Mouse (Mus musculus) spleen, adult 2 months (tissue): ENCODE measurements around the gene Bcam. TPM values are rescaled to one million over a fixed set of nuclear protein-coding genes. Genes with fewer than 3 reads are reported as not detected.

Source experiments
- DNase-seq, 2 experiments: peaks; one replicate each; pipeline versions ENCODE4 v3.0.0 to v3.0.0-alpha.2; 2012 to 2021; ENCODE audit warnings: low spot score in 2 of 2, low read depth in 1 of 2
- H3K27ac ChIP-seq: fragments of 200-500 bp; 2 replicates; pipeline ENCODE4 v1.5.1; 2012; ENCODE audit warnings: low read length, inconsistent platforms; ENCODE audit not compliant: insufficient read depth
- H3K27me3 ChIP-seq: fragments of 200-500 bp; 2 replicates; pipeline ENCODE4 v1.6.1; 2012; ENCODE audit warnings: mild to moderate bottlenecking, moderate library complexity, low read length, inconsistent platforms; ENCODE audit not compliant: control insufficient read depth, insufficient read depth
- H3K36me3 ChIP-seq: fragments of 200-500 bp; 2 replicates; pipeline ENCODE4 v1.6.1; 2012; ENCODE audit warnings: mild to moderate bottlenecking, low read length, inconsistent platforms; ENCODE audit not compliant: control insufficient read depth, insufficient read depth
- H3K4me1 ChIP-seq: fragments of 200-500 bp; 2 replicates; pipeline ENCODE4 v1.6.1; 2011; ENCODE audit warnings: inconsistent platforms; ENCODE audit not compliant: control insufficient read depth, insufficient read depth, insufficient read length
- H3K4me3 ChIP-seq: fragments of 200-500 bp; 2 replicates; pipeline ENCODE4 v1.5.1; 2011; ENCODE audit warnings: mild to moderate bottlenecking, inconsistent platforms; ENCODE audit not compliant: insufficient read depth, insufficient read length; ENCODE audit errors: extremely low read depth
- CTCF ChIP-seq: fragments of 200-500 bp; IDR thresholded peaks from 2 replicates; pipeline ENCODE4 v1.5.1; 2011; ENCODE audit warnings: mild to moderate bottlenecking, inconsistent platforms; ENCODE audit not compliant: insufficient read depth, insufficient read length, insufficient replicate concordance; ENCODE audit errors: extremely low read depth
- POLR2A ChIP-seq: fragments of 200-500 bp; IDR thresholded peaks from 2 replicates; pipeline ENCODE4 v1.6.1; 2011; ENCODE audit warnings: low read depth, low read length, inconsistent platforms
- WGBS: fragments of 180-500 bp; shearing (Covaris S2); methylation state at CpG from one replicate; pipeline ENCODE4 v1.1.7; 2018; 5-methylcytosine and 5-hydroxymethylcytosine counted together
- polyA plus RNA-seq: library from polyadenylated mRNA; depleted of rRNA; stranded (reverse); fragments of >200 nt; gene quantifications from 2 replicates; pipeline ENCODE4 v1.2.3, GENCODE M21; 2012; rRNA removed

The Bcam gene
- polyA plus RNA-seq, 1 experiment = 30.1 TPM

DNA sequence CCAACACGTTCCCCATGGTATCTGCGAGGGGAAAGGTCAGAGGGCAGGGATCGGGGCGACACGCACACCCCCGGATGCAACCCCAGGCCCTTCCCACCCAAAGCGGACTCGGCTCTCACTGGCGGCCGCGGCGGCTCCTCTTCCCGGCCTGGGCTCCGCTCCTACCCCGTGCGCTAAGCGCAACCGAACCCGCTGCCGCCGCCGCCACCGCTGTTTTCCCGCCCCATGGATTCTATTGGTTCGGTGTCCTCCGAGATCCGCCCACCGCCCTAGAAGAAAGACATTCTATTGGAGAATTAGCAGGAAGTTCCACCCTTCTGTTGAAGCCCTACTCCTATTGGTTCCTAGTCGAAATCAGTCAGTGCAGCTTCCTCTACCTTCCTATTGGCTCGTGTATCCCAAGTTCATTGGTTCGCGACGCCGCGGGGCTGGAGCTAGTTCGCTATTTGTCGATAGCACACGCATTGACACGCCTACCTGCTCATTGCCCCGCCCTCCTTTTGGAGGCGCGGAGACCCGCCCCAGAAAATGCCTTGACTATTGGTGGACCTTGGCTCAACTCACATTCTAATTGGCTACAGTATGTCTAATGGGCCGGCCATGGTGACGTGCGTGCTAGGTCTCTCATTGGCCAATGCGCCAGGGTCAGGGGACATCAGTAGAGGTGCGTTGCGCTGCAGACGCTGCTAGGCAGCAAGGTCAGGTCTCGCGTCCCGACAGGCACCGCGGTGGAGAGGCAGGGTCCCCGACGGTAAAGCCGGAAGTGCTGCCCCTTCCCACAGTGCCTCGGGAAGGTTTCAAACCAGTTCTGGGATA is 55.4 kb downstream of the Bcam start, which contains the start of gene Tomm40:
Gene Tomm40 (minus strand): TSS at position 200 of the 816 bp plus-strand sequence.
- Histone ChIP-seq H3K36me3 (peaks cover 10% of the 10 kb centered on the region), H3K4me3 (peak within 1 kb of the TSS; percentile 78)
- WGBS = under 1% methylated on average over 59 of the region's 59 CpGs

DNA sequence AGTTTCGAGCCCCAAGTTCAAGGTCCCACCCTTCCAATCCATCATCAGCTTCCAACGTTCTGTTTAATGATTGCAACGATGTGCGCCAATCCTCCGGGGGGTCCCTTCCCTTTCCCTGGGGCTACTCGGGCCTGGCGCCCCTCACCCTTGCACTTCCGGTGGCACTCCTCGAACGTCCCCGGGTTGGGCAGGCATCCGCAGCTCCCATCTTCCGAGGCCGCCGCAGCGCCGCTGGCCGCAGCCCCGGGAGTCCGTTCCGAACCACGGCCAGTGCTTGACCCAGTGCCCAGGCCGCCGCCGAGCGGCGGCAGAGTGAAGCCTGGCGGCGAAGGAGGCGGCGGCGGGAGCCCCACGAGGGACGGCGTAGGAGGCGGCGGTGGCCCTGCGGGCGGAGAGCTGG is 56.0 kb downstream of the Bcam start:
- TF ChIP-seq POLR2A (no peak), CTCF (no peak)
- H3K27ac ChIP-seq = peak overlapping the region; percentile 45
- WGBS = under 1% methylated on average over 39 of the region's 39 CpGs

More for the DNA sequence above, 55.4 kb downstream of the Bcam start, which contains the start of gene Tomm40:
- peak; percentile 98 to 100 for DNase-seq
- no peaks in the 10 kb centered on the region for H3K27me3 ChIP-seq
- no peak; the same call in 1 of the 2 replicates for TF ChIP-seq POLR2A
- TF ChIP-seq CTCF = no peak
- H3K4me1 ChIP-seq = peaks cover 5% of the 10 kb centered on the region; the same call in 1 of the 2 replicates
- peak within 1 kb of the TSS; percentile 85 for H3K27ac ChIP-seq

DNA sequence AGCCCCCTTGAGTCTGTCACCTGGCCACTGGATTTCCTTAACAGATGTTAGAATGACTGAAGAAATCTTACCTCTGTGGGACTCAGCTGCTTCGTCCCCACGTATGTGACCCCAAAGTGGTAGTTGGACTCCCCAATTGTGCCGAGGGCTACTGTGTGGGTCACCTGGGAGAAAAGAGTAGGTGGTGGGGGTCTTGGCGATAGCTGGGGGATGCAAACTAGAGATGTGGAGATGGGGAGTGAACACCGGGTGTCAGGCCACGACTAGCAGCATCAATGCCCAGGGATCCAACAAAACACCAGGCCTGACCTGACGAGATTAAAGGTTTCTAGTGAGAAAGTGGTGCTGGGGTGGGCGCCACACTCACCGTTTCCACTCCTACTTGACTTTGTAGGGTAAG is 57.2 kb downstream of the Bcam start:
- peaks cover 15% of the 10 kb centered on the region for H3K36me3 ChIP-seq
- no peak overlapping the region for H3K27ac ChIP-seq
- no peak for TF ChIP-seq POLR2A
- no peak for DNase-seq
- H3K4me1 ChIP-seq = peaks cover 5% of the 10 kb centered on the region; the same call in 1 of the 2 replicates
- WGBS = 88% methylated on average over 9 of the region's 9 CpGs
- no peaks in the 10 kb centered on the region for H3K27me3 ChIP-seq
- no peak overlapping the region for H3K4me3 ChIP-seq

More for the DNA sequence above, 56.0 kb downstream of the Bcam start:
- peak in 1 of 2 experiments; percentile 26 for DNase-seq
- H3K36me3 ChIP-seq = peaks cover 11% of the 10 kb centered on the region
- H3K4me1 ChIP-seq = peaks cover 5% of the 10 kb centered on the region; the same call in 1 of the 2 replicates
- H3K27me3 ChIP-seq = no peaks in the 10 kb centered on the region
- H3K4me3 ChIP-seq = peak overlapping the region; percentile 78

DNA sequence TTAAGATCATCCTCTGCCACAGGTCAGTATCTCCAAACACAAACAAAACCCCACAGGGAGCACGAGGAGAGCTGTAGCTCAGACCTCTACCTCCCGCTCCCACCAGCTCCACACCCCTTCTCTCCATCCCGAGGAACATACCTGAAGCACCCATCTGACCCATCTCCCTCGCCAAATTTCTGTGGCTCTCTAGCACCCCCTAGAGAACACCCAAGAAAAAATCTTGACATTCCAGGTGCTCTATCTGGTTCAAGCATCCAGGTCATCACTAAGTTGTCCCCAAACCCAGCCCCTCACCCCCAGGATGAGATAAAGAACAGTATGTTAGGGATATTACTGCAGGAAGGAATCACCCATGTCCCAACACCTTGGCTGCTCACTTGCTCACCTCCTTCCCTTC is 57.6 kb downstream of the Bcam start:
- peaks cover 15% of the 10 kb centered on the region for H3K36me3 ChIP-seq
- no peak overlapping the region for H3K27ac ChIP-seq
- no peak overlapping the region for H3K4me3 ChIP-seq
- 50% methylated on average over 4 of the region's 4 CpGs for WGBS
- DNase-seq = peak in 1 of 2 experiments; percentile 31
- peaks cover 5% of the 10 kb centered on the region; the same call in 1 of the 2 replicates for H3K4me1 ChIP-seq
- peak; percentile 12; the same call in 1 of the 2 replicates for TF ChIP-seq CTCF
- TF ChIP-seq POLR2A = no peak
- H3K27me3 ChIP-seq = no peaks in the 10 kb centered on the region

DNA sequence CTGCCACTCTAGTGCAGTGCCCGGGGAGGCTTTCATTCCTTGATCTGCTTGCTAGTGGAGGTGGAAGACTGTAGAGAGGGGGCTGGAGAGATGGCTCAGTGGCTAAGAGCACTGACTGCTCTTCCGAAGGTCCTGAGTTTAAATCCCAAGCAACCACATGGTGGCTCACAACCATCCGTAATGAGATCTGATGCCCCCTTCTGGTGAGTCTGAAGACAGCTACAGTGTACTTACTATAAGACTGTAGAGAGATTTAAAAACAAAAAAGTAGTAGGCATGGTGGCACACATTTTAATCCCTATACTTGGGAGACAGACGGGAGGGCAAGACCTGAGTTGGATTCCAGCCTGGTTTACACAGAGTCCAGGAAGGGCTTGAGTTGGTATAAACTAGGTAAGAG is 58.4 kb downstream of the Bcam start:
- Histone ChIP-seq H3K36me3 (peaks cover 16% of the 10 kb centered on the region), H3K4me3 (no peak overlapping the region), H3K4me1 (peaks cover 5% of the 10 kb centered on the region; the same call in 1 of the 2 replicates), H3K27me3 (no peaks in the 10 kb centered on the region), H3K27ac (no peak overlapping the region)
- 85% methylated on average over 4 of the region's 4 CpGs for WGBS
- no peak for DNase-seq
- TF ChIP-seq CTCF = no peak
- no peak for TF ChIP-seq POLR2A

DNA sequence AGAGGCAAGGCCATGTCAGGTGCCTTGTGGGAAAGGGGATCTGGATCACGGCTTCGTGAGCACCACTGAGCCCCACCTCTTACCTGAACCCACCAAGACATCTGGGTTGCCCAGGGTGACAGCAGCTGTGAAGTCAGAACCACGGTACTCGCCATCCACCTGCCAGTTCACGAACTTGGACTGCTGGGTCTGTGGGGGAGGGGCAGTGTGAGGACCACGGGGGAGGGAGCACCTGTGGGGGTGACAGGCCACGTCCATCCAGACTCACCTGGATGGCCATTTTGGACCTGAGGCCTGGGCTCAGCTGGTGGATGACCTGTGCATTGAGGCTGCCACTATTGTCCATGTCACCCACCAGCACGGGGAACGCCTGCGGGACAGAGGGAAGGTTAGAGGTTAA is 60.2 kb downstream of the Bcam start:
- no peak overlapping the region for H3K4me3 ChIP-seq
- H3K4me1 ChIP-seq = peaks cover 5% of the 10 kb centered on the region; the same call in 1 of the 2 replicates
- no peak for DNase-seq
- H3K27ac ChIP-seq = no peak overlapping the region
- H3K27me3 ChIP-seq = no peaks in the 10 kb centered on the region
- 97% methylated on average over 10 of the region's 10 CpGs for WGBS
- no peak for TF ChIP-seq POLR2A
- TF ChIP-seq CTCF = no peak
- peaks cover 20% of the 10 kb centered on the region for H3K36me3 ChIP-seq

Other genes with a start within 250 kb of the Bcam start
- 56.2 and 71.0 TPM in 2 replicates for gene Ppp1r37, start 207.9 kb downstream of the Bcam start, polyA plus RNA-seq
- gene Zfp296, start 193.7 kb downstream of the Bcam start, polyA plus RNA-seq = 20.9 and 33.0 TPM in 2 replicates
- 94.7 and 143 TPM in 2 replicates for gene Gemin7, start 193.4 kb downstream of the Bcam start, polyA plus RNA-seq
- gene Clasrp, start 166.5 kb downstream of the Bcam start, polyA plus RNA-seq = 102 and 186 TPM in 2 replicates
- 76.9 and 114 TPM in 2 replicates for gene Relb, start 141.6 kb downstream of the Bcam start, polyA plus RNA-seq
- gene Clptm1, start 106.0 kb downstream of the Bcam start, polyA plus RNA-seq = 76.3 and 78.9 TPM in 2 replicates
- 1.2 and 5.5 TPM in 2 replicates for gene Apoc2, start 93.1 kb downstream of the Bcam start, polyA plus RNA-seq
- not detected in 2 replicates for gene Gm44805, start 89.6 kb downstream of the Bcam start, polyA plus RNA-seq
- gene Apoc4, start 89.5 kb downstream of the Bcam start, polyA plus RNA-seq = 0.25 and 0.28 TPM in 2 replicates
- gene Apoc1, start 78.4 kb downstream of the Bcam start, polyA plus RNA-seq = 4.3 and 6.7 TPM in 2 replicates
- 1,613 and 1,762 TPM in 2 replicates for gene Apoe, start 71.8 kb downstream of the Bcam start, polyA plus RNA-seq
- gene Tomm40, start 55.6 kb downstream of the Bcam start, polyA plus RNA-seq = 51.1 and 66.8 TPM in 2 replicates
- 23.3 and 24.4 TPM in 2 replicates for gene Nectin2, start 20.5 kb downstream of the Bcam start, polyA plus RNA-seq
- gene Cblc, start 25.8 kb upstream of the Bcam start, polyA plus RNA-seq = 1.4 TPM in 2 replicates
- gene Bcl3, start 51.8 kb upstream of the Bcam start, polyA plus RNA-seq = 102 and 149 TPM in 2 replicates
- 0.45 TPM in 1 of 2 replicates, not detected in the other for gene Gm19345, start 81.0 kb upstream of the Bcam start, polyA plus RNA-seq
- gene Ceacam16, start 90.3 kb upstream of the Bcam start, polyA plus RNA-seq = 17.0 and 21.7 TPM in 2 replicates
- 0.09 and 0.22 TPM in 2 replicates for gene Ceacam19, start 116.9 kb upstream of the Bcam start, polyA plus RNA-seq
- 6.6 and 8.0 TPM in 2 replicates for gene Pvr, start 150.1 kb upstream of the Bcam start, polyA plus RNA-seq
- gene Igsf23, start 179.7 kb upstream of the Bcam start, polyA plus RNA-seq = 1.2 and 3.9 TPM in 2 replicates
- gene Ceacam20, start 194.4 kb upstream of the Bcam start, polyA plus RNA-seq = not detected in 2 replicates
- not detected in 2 replicates for gene Nlrp9b, start 220.4 kb upstream of the Bcam start, polyA plus RNA-seq